Mouse (Mus musculus): Measurements from ENCODE around the gene Poln. TPM values are rescaled to one million over a fixed set of nuclear protein-coding genes. Genes with fewer than 3 reads are reported as not detected.

Gene Poln
- polyA plus RNA-seq, 1 experiment: 0.75 TPM

DNA sequence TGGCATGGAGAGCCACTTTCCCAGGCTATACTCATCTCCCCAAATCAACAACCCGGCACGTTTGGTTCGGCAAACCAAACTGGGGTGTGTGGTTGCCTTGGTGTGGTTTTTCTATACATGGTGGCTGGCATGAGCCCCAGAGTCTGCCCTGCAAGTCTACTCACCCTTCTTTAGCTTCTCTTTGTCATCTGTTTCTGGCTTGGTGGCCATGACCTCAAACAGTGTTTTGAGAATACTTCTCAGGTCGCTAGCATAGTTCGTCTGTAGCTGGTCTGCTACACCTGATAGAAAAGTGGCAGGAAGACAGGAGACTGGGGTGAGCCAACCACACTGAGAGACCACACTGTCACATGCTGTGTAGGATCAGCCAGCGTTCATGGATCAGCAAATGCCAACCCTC is 29.4 kb upstream of the Poln start:
- no peak for DNase-seq (ENCODE audit: low read depth)
- no peak for TF ChIP-seq CTCF (IDR thresholded peaks at IDR 0.05; ENCODE audit: borderline replicate concordance, extremely low read depth, insufficient read depth, insufficient read length)
- no peak for TF ChIP-seq POLR2A (IDR thresholded peaks at IDR 0.05; ENCODE audit: borderline replicate concordance, extremely low read depth, insufficient read depth, insufficient read length, poor library complexity, severe bottlenecking)

DNA sequence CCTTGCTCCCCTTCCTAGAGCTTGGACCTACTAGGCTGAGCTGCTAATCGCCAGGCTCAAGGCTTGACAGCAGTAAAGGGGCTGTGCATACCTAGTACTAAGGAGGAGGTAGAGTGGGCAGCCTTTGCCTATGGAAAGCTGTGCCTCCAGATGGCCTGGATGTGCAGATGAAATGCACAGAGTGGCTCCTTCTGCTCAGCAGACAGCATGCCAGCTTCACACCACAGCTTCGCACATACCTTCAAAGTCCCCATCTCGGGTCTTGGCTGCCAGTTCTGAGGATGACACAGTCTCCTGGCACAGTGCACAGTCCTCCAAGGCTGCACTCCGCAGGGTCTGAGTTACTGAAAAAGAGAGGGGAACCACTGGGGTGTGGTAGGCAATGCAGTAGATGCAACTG is 28.0 kb upstream of the Poln start:
- DNase-seq (ENCODE audit: low read depth): peak; percentile 71

DNA sequence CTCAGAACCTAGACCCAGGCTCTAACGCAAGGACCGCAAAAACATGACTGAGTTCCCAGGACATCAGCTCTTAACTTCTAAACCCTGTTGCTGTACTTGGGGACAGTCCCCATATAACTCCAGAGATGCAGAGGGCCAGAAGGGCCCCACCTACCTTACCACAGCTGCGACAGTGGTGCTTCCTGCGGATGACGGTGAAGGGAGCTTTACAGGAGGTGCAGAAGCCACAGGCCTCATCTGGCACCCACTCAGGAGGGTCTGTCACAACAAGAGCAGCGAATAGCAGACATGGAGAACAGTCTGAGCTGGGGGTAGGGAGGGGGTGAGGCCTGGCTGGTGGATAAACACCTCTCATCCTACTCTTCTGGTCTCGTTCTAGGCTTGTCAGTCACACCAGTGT is 27.2 kb upstream of the Poln start:
- no peak for DNase-seq (ENCODE audit: low read depth)
- no peak for TF ChIP-seq POLR2A (IDR thresholded peaks at IDR 0.05; ENCODE audit: borderline replicate concordance, extremely low read depth, insufficient read depth, insufficient read length, poor library complexity, severe bottlenecking)
- TF ChIP-seq CTCF (IDR thresholded peaks at IDR 0.05; ENCODE audit: borderline replicate concordance, extremely low read depth, insufficient read depth, insufficient read length): no peak

More for the DNA sequence above, 28.0 kb upstream of the Poln start:
- TF ChIP-seq CTCF (IDR thresholded peaks at IDR 0.05; ENCODE audit: borderline replicate concordance, extremely low read depth, insufficient read depth, insufficient read length) (no peak), POLR2A (IDR thresholded peaks at IDR 0.05; ENCODE audit: borderline replicate concordance, extremely low read depth, insufficient read depth, insufficient read length, poor library complexity, severe bottlenecking) (no peak)

DNA sequence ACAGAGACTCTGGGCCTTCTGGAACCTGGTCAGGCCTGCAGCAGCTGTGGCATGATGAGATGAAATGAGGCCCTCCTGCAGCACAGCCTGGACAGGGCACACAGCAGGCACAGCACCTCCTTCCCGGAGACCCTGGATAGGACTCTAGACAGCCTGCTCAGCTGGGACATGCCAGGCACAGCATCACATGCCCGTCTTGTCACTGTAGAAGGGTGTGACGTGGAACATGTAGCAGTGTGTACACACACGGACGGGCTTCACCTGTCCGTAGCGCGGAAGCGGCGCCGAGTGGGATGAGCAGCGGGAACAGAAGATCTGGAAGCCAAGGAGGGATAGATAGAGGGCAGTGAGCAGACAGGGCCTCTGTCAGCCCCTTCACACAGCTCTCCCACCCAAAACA is 26.5 kb upstream of the Poln start:
- no peak for DNase-seq (ENCODE audit: low read depth)
- TF ChIP-seq POLR2A (IDR thresholded peaks at IDR 0.05; ENCODE audit: borderline replicate concordance, extremely low read depth, insufficient read depth, insufficient read length, poor library complexity, severe bottlenecking): no peak
- no peak for TF ChIP-seq CTCF (IDR thresholded peaks at IDR 0.05; ENCODE audit: borderline replicate concordance, extremely low read depth, insufficient read depth, insufficient read length)

DNA sequence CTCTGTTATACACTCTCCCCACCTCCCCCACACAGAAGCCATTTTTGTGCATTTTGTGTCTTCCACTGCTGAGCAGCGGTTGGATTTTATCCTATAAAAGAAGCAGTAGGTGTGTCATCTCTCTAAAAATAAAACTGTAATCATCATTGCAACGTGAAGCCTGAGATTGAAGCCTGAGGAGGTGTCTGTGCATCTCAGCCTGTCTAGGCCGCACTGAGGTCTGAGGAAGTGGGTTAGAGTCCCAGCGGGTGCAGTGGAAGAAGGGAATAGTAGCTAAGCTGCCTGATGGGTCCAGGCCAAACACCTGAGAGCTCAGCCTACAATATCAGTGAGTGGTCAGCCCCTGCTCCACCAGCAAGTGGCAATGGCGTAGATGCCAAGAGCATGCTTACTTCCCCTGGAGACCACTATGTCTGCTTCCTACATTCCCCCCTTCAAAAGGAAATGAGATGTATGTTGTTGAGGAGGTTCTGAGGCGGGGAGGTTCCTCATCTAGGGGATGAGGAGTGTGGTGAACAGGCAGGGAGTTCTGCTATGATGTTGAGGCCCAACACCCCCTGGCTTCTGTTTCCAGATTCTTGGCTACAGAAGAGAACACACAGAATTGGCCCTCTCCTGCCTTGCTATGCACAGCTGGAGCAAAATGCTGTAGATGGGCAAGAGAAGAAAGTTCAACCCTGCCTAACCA is 25.9 kb upstream of the Poln start:
- no peak for TF ChIP-seq CTCF (IDR thresholded peaks at IDR 0.05; ENCODE audit: borderline replicate concordance, extremely low read depth, insufficient read depth, insufficient read length)
- no peak for DNase-seq (ENCODE audit: low read depth)

DNA sequence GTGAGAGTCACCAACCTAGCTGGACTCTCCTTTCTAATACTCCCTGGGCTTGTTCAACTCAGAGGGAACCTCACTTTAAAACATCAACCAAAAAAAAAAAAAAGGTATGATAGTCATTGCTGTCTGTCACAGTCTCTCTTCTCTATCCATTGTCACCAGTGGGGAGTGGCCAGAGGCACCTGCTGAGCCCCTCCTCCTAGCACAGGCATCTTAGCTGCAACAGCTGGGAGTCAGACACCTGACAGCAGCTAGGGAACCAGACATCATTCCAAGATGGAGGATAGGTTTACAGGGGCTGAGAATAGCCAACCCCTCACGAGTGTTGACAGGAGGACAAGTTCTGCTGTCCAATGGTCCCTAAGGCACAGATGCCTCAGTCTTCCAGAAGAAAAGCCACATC is 25.2 kb upstream of the Poln start:
- DNase-seq (ENCODE audit: low read depth): no peak
- TF ChIP-seq CTCF (IDR thresholded peaks at IDR 0.05; ENCODE audit: borderline replicate concordance, extremely low read depth, insufficient read depth, insufficient read length): no peak
- TF ChIP-seq POLR2A (IDR thresholded peaks at IDR 0.05; ENCODE audit: borderline replicate concordance, extremely low read depth, insufficient read depth, insufficient read length, poor library complexity, severe bottlenecking): no peak

DNA sequence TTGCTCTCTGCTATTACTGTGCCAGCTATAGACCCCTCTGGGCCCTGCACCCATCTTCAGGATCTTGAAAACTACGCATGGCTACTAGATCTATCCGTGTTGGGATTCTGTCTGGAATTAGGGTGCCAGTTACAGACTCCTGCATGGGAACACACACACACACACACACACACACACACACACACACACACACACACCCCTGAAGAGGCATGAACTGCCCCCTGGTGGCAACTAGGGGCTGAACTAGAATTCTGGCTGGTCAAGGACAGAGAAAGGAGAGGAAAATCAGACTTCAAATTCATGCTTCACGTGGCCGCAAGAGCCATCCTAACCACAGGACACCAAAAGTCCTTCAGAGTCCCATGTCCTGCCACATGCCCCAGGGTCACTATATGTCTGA is 22.6 kb upstream of the Poln start:
- peak; percentile 47; the same call in 1 of the 2 replicates for TF ChIP-seq CTCF (IDR thresholded peaks at IDR 0.05; ENCODE audit: borderline replicate concordance, extremely low read depth, insufficient read depth, insufficient read length)
- TF ChIP-seq POLR2A (IDR thresholded peaks at IDR 0.05; ENCODE audit: borderline replicate concordance, extremely low read depth, insufficient read depth, insufficient read length, poor library complexity, severe bottlenecking): no peak
- DNase-seq (ENCODE audit: low read depth): no peak

DNA sequence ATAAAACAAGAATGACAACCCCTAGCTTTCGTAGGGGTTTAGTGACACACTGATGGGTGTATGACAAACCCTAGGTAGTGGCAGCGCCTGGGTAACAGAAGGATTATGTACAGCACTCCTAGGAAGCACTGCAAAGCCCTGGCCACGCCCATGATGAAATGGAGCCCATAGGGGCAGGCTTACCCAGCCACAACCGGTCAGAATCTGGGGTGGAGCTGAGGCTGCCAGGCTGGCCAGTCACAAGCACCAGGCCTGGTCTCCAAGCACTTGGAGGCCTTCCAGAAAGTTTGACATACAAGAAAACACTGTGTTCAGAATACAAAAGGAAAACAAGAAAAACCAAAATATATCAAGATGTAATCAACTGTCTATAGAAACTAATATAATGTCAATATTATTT is 21.8 kb upstream of the Poln start:
- TF ChIP-seq CTCF (IDR thresholded peaks at IDR 0.05; ENCODE audit: borderline replicate concordance, extremely low read depth, insufficient read depth, insufficient read length) (no peak), POLR2A (IDR thresholded peaks at IDR 0.05; ENCODE audit: borderline replicate concordance, extremely low read depth, insufficient read depth, insufficient read length, poor library complexity, severe bottlenecking) (no peak)
- no peak for DNase-seq (ENCODE audit: low read depth)

DNA sequence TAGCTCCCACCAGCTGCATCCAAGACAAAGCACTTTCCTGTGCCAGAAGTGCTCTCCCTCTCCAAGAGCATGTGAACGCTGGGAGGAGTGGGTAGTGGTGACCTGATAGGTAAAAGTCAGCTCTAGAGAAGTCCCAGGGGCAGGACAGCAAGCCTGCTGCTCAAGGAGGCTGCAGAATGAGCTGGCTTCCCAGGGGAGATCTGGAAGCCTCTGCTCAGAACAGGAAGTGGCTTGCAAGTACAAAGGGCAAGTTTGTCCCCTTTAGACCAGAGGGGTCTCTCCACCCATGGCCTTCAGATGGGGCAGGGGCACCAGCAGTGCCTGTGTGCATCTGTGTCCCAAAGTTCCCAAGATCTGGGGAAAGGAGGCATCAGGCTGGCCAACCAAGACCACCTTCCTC is 20.3 kb upstream of the Poln start:
- DNase-seq (ENCODE audit: low read depth): no peak
- TF ChIP-seq CTCF (IDR thresholded peaks at IDR 0.05; ENCODE audit: borderline replicate concordance, extremely low read depth, insufficient read depth, insufficient read length) (no peak), POLR2A (IDR thresholded peaks at IDR 0.05; ENCODE audit: borderline replicate concordance, extremely low read depth, insufficient read depth, insufficient read length, poor library complexity, severe bottlenecking) (no peak)

DNA sequence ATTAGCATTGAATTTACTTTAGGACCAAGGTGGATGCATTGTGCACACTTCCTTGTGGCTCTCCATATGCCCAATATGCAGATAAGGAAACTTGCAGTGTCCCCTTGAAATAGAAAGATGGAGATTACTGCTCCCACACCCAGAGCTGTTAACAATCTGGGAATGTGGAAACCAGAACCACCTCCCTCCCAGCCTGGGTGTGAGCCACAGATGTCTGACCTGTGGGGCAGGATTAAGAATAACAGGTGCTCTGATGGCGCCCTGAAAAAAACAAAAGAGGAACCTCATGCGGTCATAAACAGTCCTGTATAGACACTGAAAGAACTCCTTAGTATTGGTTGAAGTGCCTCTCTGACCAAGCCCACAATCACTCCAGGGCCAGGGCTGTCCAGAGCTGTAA is 19.6 kb upstream of the Poln start:
- TF ChIP-seq CTCF (IDR thresholded peaks at IDR 0.05; ENCODE audit: borderline replicate concordance, extremely low read depth, insufficient read depth, insufficient read length) (no peak), POLR2A (IDR thresholded peaks at IDR 0.05; ENCODE audit: borderline replicate concordance, extremely low read depth, insufficient read depth, insufficient read length, poor library complexity, severe bottlenecking) (no peak)
- DNase-seq (ENCODE audit: low read depth): no peak

DNA sequence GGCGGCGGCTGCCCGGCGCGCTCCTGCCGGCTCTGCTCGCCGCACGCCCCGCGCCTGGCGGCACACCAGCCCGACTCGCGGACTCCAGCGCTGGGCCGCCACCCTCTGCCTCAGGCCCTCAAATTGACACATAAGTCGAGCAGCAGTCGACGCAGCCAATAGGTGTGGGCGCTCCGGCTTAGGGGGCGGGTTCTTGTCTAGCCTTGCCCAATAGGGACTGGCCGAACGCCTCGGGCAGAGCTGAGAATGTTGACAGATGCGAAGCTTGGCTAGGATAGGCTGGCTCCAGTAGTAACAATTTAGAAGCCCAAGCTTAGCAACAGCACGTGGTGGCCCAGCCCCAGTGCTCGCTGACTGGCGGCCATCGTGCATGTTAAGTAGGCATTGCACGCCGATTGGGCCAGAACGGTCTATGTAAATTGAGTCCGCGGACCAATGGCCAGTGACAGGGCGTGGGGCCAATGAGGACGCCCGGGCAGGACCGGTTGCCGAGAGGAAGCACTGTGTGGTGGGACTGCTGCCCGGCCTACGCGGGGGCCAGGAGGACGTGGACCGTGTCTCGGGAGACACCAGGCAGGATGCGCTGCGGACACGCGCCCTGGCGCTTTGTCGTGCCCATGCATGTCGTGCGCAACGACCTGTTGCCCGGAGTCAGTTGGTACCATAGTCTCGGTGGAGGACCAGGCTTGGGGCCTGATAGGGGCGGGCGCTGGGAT is 18.5 kb upstream of the Poln start, which contains the start of gene Mxd4:
Gene Mxd4 (minus strand): TSS at position 120 of the 716 bp plus-strand sequence.
- TF ChIP-seq POLR2A (IDR thresholded peaks at IDR 0.05; ENCODE audit: borderline replicate concordance, extremely low read depth, insufficient read depth, insufficient read length, poor library complexity, severe bottlenecking) (peak; percentile 79), CTCF (IDR thresholded peaks at IDR 0.05; ENCODE audit: borderline replicate concordance, extremely low read depth, insufficient read depth, insufficient read length) (no peak)
- DNase-seq (ENCODE audit: low read depth): peak; percentile 100

DNA sequence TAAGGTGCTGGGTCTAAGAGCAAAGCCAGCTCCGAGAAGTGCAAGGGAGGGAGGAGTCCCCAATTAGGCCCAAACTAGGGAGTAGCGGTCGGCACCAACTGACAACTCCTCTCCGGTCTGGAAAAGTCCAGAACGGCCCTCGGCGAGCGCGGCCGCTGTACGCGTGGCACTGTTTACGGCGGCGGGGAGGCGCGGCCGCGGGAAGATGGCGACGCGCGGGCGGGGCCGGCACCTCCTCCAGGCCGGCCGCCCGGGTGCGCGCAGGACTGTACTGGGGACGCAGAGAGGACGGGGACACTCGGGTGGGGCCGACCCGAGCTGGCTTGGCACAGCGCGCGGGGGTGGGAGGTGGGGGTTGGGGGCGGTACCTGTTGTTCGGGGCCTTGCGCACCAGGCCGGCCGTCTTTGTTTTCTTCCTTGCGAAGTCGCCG is 17.7 kb upstream of the Poln start:
- DNase-seq (ENCODE audit: low read depth): no peak
- no peak for TF ChIP-seq POLR2A (IDR thresholded peaks at IDR 0.05; ENCODE audit: borderline replicate concordance, extremely low read depth, insufficient read depth, insufficient read length, poor library complexity, severe bottlenecking)
- no peak for TF ChIP-seq CTCF (IDR thresholded peaks at IDR 0.05; ENCODE audit: borderline replicate concordance, extremely low read depth, insufficient read depth, insufficient read length)
